Mouse (Mus musculus): Measurements from ENCODE around the gene Gm14327.
"Not testable (repeated sequence)": the region's sequence is repeated elsewhere in the genome, so short reads cannot be mapped to it uniquely, and the experiment has no call there.

Gene Gm14327

GRCm38 (mm10) chr2:177897046-177897578 lies at the start of gene Gm14327:
Gene Gm14327, plus strand, starts transcription at chr2:177897096.
- DNase-seq (ENCODE audit: low read depth in 2 of 2, low spot score in 2 of 2), result not testable (repeated sequence)

DNA sequence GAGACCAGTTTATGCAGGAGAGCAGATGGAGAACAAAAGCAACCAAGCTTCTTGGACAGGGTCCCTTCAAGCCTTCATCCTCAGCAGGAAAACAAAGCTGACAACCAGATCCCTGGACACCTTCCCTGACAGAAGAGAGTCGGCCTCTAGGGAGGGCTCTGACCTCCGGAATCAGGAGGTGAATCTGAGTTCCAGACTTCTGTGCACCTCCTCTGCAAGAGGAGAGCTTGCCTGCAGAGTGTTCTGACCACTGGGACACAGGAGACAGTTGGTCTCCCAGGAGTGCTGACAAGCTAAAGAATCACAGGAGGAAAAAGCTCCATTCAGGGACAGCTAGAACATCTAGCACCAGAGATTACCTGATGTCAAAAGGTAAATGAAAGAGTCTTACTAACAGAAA lies 34.6 kb upstream of the Gm14327 start:
- DNase-seq (ENCODE audit: low read depth in 2 of 2, low spot score in 2 of 2), result not testable (repeated sequence)

- not testable (repeated sequence) for DNase-seq (ENCODE audit: low read depth in 2 of 2, low spot score in 2 of 2)
These were observed 9.2 kb upstream of the Gm14327 start for GRCm38 (mm10) chr2:177887743-177888142.

DNA sequence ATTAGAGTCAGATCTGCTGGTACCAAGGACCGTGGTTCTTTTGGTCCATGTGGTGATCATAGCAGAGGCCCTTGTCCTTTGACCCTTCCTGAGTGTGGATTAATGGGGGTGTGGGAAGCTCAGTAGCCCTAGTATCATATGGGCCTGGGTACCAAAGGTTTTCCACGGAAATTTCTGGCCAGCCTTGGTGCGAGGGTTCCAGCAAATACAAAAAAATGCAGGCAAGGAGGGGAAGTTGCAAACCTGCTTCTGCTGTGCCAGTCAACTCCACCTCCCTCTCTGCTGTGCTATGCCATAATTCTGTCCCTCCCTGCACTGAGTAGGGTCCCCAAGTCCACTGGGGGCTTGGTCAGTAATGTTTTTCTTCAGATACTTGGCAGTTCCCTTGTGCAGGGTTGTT lies 1.3 kb downstream of the Gm14327 start:
- not testable (repeated sequence) for DNase-seq (ENCODE audit: low read depth in 2 of 2, low spot score in 2 of 2)

- not testable (repeated sequence) for DNase-seq (ENCODE audit: low read depth in 2 of 2, low spot score in 2 of 2)
These were observed 6.4 kb downstream of the Gm14327 start for GRCm38 (mm10) chr2:177903276-177903675.

GRCm38 (mm10) chr2:177925563-177926103 lies 28.7 kb downstream of the Gm14327 start, which contains the start of gene Zfp972:
Gene Zfp972, minus strand, starts transcription at chr2:177925613.
- not testable (repeated sequence) for DNase-seq (ENCODE audit: low read depth in 2 of 2, low spot score in 2 of 2)
